In genomic region chr3:59175234-59175633, GRCm38 (mm10) we compare ENCODE assay signal across 9 mouse cellular contexts. TPM values are rescaled to one million over a fixed set of nuclear protein-coding genes. Genes with fewer than 3 reads are reported as not detected.
A peak's percentile ranks its signal among the peaks of the same experiment; 100 is the strongest.
DNase-seq lines count a peak whose midpoint lies in the region; ATAC-seq and TF ChIP-seq lines count a peak whose summit lies in the region.
"Had no signal": no experiment of that assay in that cellular context is flagged by ENCODE, and none has a peak within 500 bp of the region (broad histone marks: within the 10 kb centered on the region; RNA-seq: fewer than 3 reads in every experiment).

No protein-coding gene starts in this region.

- peak; percentile 65; the same call in 1 of the 2 replicates for TF ChIP-seq EP300 in heart, adult 2 months (IDR thresholded peaks at IDR 0.05; ENCODE audit: insufficient read depth, low read depth, low read length)

- H3K79me2 ChIP-seq in heart, adult 2 months (replicated peaks; ENCODE audit: control insufficient read depth, insufficient read depth, low read length), result no peaks in the 10 kb centered on the region

- WGBS in heart, adult 2 months, result 32% methylated on average over 5 of the region's 5 CpGs
- WGBS in heart, embryonic 12.5 days, result 40% methylated on average over 5 of the region's 5 CpGs
- whole genome bisulfite sequencing in hindbrain, embryonic 12.5 days, result 51% methylated on average over 5 of the region's 5 CpGs
- WGBS in midbrain, embryonic 16.5 days, result 41% methylated on average over 5 of the region's 5 CpGs

- no peaks in the 10 kb centered on the region for H3K27me3 ChIP-seq in heart, adult 2 months (ENCODE audit: control insufficient read depth, insufficient read depth, low read length)
- H3K27me3 ChIP-seq in heart, embryonic 12.5 days (replicated peaks), result no peaks in the 10 kb centered on the region
- no peaks in the 10 kb centered on the region for H3K27me3 ChIP-seq in hindbrain, embryonic 12.5 days
- H3K27me3 ChIP-seq in midbrain, embryonic 16.5 days (ENCODE audit: control insufficient read depth, insufficient read depth, low read depth, low read length), result no peaks in the 10 kb centered on the region
- H3K27me3 ChIP-seq: liver, embryonic 15.5 days had no signal

- no peak for ATAC-seq in heart, embryonic 12.5 days (ENCODE audit: insufficient number of reproducible peaks, low FRiP score)
- 0 out of 2 replicates have a peak, but pooled peaks have one; percentile 46 for ATAC-seq in hindbrain, embryonic 12.5 days (ENCODE audit: low FRiP score)
- peak; percentile 87 for ATAC-seq in midbrain, embryonic 16.5 days

- H3K4me1 ChIP-seq in heart, adult 2 months (ENCODE audit: control insufficient read depth, insufficient read depth, low read length), result no peaks in the 10 kb centered on the region
- H3K4me1 ChIP-seq in heart, embryonic 12.5 days (replicated peaks), result peaks cover 16% of the 10 kb centered on the region
- no peaks in the 10 kb centered on the region for H3K4me1 ChIP-seq in hindbrain, embryonic 12.5 days
- H3K4me1 ChIP-seq in midbrain, embryonic 16.5 days (ENCODE audit: control insufficient read depth, insufficient read depth, low read length), result no peaks in the 10 kb centered on the region

- no peak overlapping the region for H3K27ac ChIP-seq in heart, adult 2 months
- no peak overlapping the region for H3K27ac ChIP-seq in heart, embryonic 12.5 days (ENCODE audit: poor library complexity, severe bottlenecking)
- H3K27ac ChIP-seq in hindbrain, embryonic 12.5 days, result no peak overlapping the region
- no peak overlapping the region for H3K27ac ChIP-seq in midbrain, embryonic 16.5 days (ENCODE audit: low read length)
- H3K27ac ChIP-seq: liver, embryonic 15.5 days had no signal

- no peaks in the 10 kb centered on the region for H3K9me3 ChIP-seq in heart, embryonic 12.5 days (replicated peaks)
- no peaks in the 10 kb centered on the region for H3K9me3 ChIP-seq in hindbrain, embryonic 12.5 days (replicated peaks)
- no peaks in the 10 kb centered on the region for H3K9me3 ChIP-seq in midbrain, embryonic 16.5 days (replicated peaks; ENCODE audit: control insufficient read depth, low read length, poor library complexity, severe bottlenecking)
- H3K9me3 ChIP-seq: liver, embryonic 15.5 days had no signal

- H3K9ac ChIP-seq in heart, adult 2 months (ENCODE audit: low read depth, low read length), result no peak overlapping the region
- no peak overlapping the region for H3K9ac ChIP-seq in heart, embryonic 12.5 days
- H3K9ac ChIP-seq in hindbrain, embryonic 12.5 days, result no peak overlapping the region
- no peak overlapping the region for H3K9ac ChIP-seq in midbrain, embryonic 16.5 days (ENCODE audit: low read depth, low read length)
- H3K9ac ChIP-seq: liver, embryonic 15.5 days had no signal

- no peak for TF ChIP-seq POLR2A in heart, adult 2 months (IDR thresholded peaks at IDR 0.05; ENCODE audit: insufficient read depth, low read depth, low read length)

- no peak overlapping the region for H3K4me2 ChIP-seq in heart, embryonic 12.5 days
- H3K4me2 ChIP-seq in hindbrain, embryonic 12.5 days (replicated peaks), result no peak overlapping the region
- no peak overlapping the region for H3K4me2 ChIP-seq in midbrain, embryonic 16.5 days (ENCODE audit: low read length)
- H3K4me2 ChIP-seq: liver, embryonic 15.5 days had no signal

- peak in 1 of 2 experiments; percentile 39 for DNase-seq in heart, adult 2 months
- peak; percentile 7 for DNase-seq in WW6 (ENCODE audit: low read depth, low spot score)
- DNase-seq in embryo, embryonic 11 days, result peak; percentile 68
- peak; percentile 49 to 63 for DNase-seq in left cerebral cortex, postnatal 25 days (ENCODE audit: low spot score in 2 of 2)
- DNase-seq in thymus, postnatal 14 days, result peak; percentile 77

- H3K36me3 ChIP-seq in heart, adult 2 months (ENCODE audit: control insufficient read depth, insufficient read depth, low read length), result no peaks in the 10 kb centered on the region
- H3K36me3 ChIP-seq in heart, embryonic 12.5 days, result no peaks in the 10 kb centered on the region
- H3K36me3 ChIP-seq in hindbrain, embryonic 12.5 days, result no peaks in the 10 kb centered on the region
- H3K36me3 ChIP-seq in midbrain, embryonic 16.5 days (ENCODE audit: control insufficient read depth, insufficient read depth, low read length), result no peaks in the 10 kb centered on the region
- H3K36me3 ChIP-seq: liver, embryonic 15.5 days had no signal

- no peak overlapping the region for H3K4me3 ChIP-seq in heart, adult 2 months
- no peak overlapping the region for H3K4me3 ChIP-seq in heart, embryonic 12.5 days
- no peak overlapping the region for H3K4me3 ChIP-seq in hindbrain, embryonic 12.5 days
- H3K4me3 ChIP-seq in midbrain, embryonic 16.5 days (ENCODE audit: low read depth, low read length), result no peak overlapping the region
- H3K4me3 ChIP-seq: liver, embryonic 15.5 days had no signal

- TF ChIP-seq CTCF in heart, adult 2 months (IDR thresholded peaks at IDR 0.05), result peak; percentile 83

- intact Hi-C loops in heart, adult 2 months (cut with DNase I), result loop anchor here (5.0 to 10.0 kb wide), 2 partner anchors 140 to 567 kb away; no protein-coding TSS in a partner anchor
- intact Hi-C loops in left cerebral cortex, postnatal 25 days (cut with DNase I), result loop anchor here (1.0 kb wide), 1 partner anchor 34 kb away; no protein-coding TSS in a partner anchor

RNA-seq across cellular contexts. Expression of gene Gpr87, which starts 19.7 kb away (rescaled TPM):
- not detected for total RNA-seq in heart, adult 2 months (2021)
- not detected in 2 replicates for polyA plus RNA-seq in heart, adult 2 months (2012; rRNA removed)
- polyA plus RNA-seq in heart, embryonic 12.5 days (2016; fragmentation: Nextera tagmentation; extraction: Ambion mirVana), result 0.14 TPM in 1 of 2 replicates, not detected in the other
- polyA plus RNA-seq in hindbrain, embryonic 12.5 days (2016; fragmentation: Nextera tagmentation; extraction: Ambion mirVana), result 0.43 TPM in 1 of 2 replicates, not detected in the other
- not detected for total RNA-seq in left cerebral cortex, postnatal 25 days (2021)
- polyA plus RNA-seq in midbrain, embryonic 16.5 days (2015; fragmentation: Nextera tagmentation; extraction: Ambion mirVana), result 0.14 TPM in 1 of 2 replicates, not detected in the other
- polyA plus RNA-seq: liver, embryonic 15.5 days had no signal

RNA-seq across cellular contexts. Expression of gene P2ry14, which starts 21.8 kb away (rescaled TPM):
- 1 to 10 TPM; 4.3 to 4.4 TPM for total RNA-seq in heart, adult 2 months (2021)
- 3.4 and 6.7 TPM in 2 replicates for polyA plus RNA-seq in heart, adult 2 months (2012; rRNA removed)
- 1.1 and 1.8 TPM in 2 replicates for polyA plus RNA-seq in heart, embryonic 12.5 days (2016; fragmentation: Nextera tagmentation; extraction: Ambion mirVana)
- 1.5 and 2.3 TPM in 2 replicates for polyA plus RNA-seq in hindbrain, embryonic 12.5 days (2016; fragmentation: Nextera tagmentation; extraction: Ambion mirVana)
- 1 to 10 TPM; 2.3 to 2.4 TPM for total RNA-seq in left cerebral cortex, postnatal 25 days (2021)
- polyA plus RNA-seq in midbrain, embryonic 16.5 days (2015; fragmentation: Nextera tagmentation; extraction: Ambion mirVana), result 4.0 and 4.7 TPM in 2 replicates

RNA-seq across cellular contexts. Expression of gene P2ry13, which starts 35.4 kb away (rescaled TPM):
- under 1 TPM; 0.39 to 0.97 TPM for total RNA-seq in heart, adult 2 months (2021)
- polyA plus RNA-seq in heart, adult 2 months (2012; rRNA removed), result 0.92 and 1.6 TPM in 2 replicates
- polyA plus RNA-seq in heart, embryonic 12.5 days (2016; fragmentation: Nextera tagmentation; extraction: Ambion mirVana), result 0.45 and 0.79 TPM in 2 replicates
- polyA plus RNA-seq in hindbrain, embryonic 12.5 days (2016; fragmentation: Nextera tagmentation; extraction: Ambion mirVana), result 1.2 and 1.4 TPM in 2 replicates
- total RNA-seq in left cerebral cortex, postnatal 25 days (2021), result 10 to 100 TPM; 10.6 to 11.1 TPM
- polyA plus RNA-seq in midbrain, embryonic 16.5 days (2015; fragmentation: Nextera tagmentation; extraction: Ambion mirVana), result 1.2 and 1.5 TPM in 2 replicates
